Mouse (Mus musculus): ENCODE results near the gene Trim72.

Gene Trim72

GRCm38 (mm10) chr7:128003688-128004087 is at the start of gene Trim72:
Gene Trim72 (plus strand): TSS chr7:128003949.
- no peak for DNase-seq

GRCm38 (mm10) chr7:127959364-127959763 is 44.4 kb upstream of the Trim72 start:
- no peak for DNase-seq

- no peak for DNase-seq
Measured at GRCm38 (mm10) chr7:127966371-127966918, 37.3 kb upstream of the Trim72 start.

DNA sequence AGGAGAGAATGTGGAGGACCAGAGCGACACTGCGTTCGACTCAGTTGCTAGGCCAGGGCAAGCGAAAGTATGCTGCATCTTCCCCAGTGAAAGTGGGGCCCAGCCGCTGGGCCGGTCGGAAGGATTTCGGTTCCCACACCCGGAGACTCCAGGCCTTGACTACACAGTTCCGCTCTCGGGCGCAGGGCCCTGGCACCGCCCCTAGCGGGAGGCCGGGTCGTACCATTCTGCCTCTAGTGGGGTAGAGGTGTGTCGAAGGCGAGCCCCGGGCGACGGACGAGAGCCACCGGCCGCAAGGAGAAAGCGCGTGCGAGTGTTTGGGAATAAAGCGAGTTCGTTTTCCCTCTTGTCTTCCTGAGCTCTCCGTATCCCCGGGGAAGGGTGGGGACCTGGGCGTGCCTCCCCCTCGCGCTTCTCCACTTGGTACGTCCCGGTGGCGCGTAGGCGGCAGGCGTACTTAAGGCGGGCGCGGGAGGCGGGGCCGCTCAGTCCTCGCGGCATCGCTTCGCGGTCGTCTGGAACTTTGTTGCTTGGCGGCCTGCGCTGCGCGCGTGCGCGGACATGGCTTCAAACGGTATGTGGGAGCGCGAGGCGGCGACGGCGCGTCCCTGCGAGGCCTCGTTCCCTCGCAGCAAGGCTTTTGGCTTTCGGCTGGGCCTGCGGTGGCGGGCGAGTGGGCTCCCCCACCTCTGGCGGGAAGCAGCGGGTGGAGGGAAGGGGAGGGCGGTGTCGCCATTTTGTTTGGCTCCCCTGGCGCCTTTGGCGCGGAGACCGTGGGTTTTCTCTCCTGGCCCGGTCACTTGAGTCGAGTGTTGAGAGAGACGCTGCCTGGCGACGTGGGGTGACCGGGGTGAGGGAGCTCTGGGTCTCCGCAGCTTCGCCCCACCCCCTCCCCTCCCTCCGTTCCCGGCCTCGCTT is 36.5 kb upstream of the Trim72 start, which contains the start of gene Fus:
Gene Fus (plus strand): TSS at position 454 of the 918 bp plus-strand sequence.
- peak; percentile 96 for DNase-seq

DNA sequence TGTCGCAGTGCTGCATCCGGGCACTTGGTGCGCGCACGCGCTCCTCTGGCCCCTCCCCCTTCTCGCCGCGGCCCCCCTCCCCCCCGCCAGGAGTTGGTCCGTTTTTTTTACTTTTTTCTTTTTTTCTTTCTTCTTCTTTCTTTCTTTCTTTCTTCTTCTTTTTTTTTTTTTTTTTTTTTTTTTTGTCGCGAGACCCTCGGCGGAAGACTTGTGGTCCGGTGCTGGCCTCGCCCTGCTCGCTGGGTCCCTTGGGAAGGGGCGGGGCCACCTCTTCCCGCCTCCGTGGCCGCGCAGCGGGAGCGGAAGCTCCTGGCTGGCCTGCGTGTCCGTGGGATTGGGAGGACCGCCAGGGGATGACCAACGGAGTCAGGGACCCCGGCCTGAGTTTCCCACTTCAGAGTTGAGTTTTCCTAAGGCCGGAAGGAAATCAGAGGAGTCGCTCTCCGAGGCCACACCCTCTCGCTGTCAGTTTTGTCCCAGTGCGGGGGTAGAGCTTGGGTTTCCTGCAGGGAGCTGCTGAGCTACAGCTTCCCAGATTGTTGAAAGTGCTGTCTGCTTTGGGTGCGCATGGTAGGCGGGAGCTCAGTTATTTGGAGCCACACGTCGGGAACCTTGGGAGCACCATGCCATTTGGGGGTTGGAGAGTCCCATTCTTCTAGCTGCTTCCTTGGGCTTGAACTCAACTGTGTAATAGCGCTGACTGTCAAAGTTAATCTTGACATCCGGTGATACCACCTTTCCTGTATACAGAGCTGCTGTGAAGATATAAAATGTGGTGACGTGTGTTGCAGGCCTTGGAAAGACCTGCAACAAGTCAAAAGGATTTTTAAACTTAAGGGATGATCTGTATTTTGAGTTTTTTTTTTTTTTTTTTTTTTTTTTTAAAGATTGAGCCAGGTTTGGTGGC is 35.6 kb upstream of the Trim72 start:
- peak; percentile 89 for DNase-seq

DNA sequence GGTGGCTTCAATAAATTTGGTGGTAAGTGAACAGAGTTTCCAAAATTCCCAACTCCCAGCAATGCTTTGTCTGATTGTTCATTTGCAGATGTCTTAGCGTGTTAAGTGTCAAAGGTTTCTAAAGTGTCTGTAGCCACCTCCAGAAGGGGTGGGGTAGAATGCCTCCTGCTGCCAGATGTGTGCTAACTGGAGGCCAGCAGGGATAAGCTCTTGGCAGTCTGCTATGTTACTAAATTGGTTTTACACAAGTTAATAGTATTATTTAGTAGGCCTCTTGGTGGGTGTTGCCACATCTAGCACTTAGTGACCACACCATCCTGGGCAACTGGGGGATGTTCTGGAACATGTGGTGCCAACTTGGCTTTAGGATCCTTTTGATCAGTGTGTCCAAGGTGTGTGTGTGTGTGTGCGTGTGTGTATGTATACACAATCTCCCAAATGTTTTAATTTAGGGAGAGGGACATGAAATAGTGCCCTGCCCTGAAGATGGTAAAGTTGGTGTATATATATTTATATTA is 29.3 kb upstream of the Trim72 start:
- no peak for DNase-seq

DNA sequence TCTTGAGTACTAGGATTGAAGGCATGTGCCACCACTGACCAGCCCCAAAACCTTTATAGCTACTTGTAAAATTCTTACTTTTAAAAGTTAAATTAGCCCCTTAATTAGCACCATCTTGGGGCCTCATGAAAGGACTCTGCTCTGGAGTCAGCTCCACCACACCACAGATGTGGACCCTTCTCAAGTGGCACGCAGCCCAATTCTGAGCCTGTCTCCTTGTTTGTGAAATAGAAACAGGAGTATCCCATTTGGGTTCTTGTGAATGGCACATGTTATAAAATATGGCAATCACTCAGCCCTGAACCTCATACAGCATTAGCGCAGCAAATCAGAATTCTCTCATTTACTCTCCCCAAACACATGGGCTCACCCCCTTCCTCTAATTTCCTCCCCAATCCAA is 24.9 kb upstream of the Trim72 start:
- DNase-seq: no peak

DNA sequence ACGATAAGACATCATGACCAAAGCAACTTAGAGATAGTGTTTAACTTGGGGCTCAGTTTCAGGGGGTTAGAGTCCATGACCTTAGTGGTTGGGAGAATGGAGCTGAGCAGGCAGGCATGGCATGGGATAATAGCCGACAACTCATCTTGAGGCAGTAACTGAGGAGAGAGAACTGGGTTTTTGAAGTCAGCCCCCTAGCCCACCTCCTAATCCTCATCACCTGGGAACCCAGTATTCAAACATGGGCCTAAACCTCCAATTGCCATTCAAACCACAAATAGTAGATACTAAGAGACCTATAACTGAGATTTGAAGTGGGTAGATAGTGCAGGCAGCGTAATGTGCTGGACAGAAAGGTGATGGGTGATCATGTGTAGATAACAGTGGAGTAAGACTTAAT is 23.1 kb upstream of the Trim72 start:
- DNase-seq: no peak

GRCm38 (mm10) chr7:127988904-127989303 is 14.8 kb upstream of the Trim72 start:
- DNase-seq: no peak

DNA sequence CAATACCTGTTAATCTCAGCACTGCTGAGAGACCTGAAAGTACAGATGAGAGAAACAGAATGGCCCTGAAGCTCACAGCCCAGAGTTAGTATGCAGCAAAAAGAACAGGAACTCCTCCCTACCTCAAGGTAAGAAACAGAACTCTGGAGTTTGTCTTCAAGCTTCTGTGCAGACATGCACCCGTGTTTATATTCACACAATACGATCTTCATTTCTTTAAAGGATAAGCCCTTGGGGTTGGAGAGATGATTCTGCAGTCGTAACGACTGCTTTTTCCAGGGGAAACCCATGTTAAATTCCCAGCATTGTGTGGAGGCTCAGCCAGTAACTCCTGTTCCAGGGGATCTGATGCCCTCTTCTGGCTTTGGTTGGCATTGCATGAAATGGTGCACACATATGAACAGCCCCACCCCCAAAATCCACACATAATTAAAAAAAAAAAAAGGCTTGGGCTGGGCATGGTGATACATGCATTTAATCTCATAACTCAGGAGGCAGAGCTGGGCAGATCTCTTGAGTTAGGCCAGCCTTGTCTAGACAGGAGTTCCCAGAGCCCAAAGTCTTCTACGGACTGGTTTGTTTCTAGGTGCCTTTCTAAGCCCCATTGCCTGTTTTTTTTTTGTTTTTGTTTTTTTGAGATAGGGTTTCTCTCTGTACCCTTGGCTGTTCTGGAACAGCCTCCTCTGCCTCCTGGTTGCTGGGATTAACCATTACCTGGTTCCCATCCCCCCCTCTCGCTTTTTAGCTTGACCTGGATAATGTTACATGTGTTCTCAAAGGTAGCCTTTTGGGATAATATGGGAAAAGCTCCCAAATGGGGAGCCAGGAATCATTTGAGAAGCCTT is 11.9 kb upstream of the Trim72 start:
- peak; percentile 79 for DNase-seq

DNA sequence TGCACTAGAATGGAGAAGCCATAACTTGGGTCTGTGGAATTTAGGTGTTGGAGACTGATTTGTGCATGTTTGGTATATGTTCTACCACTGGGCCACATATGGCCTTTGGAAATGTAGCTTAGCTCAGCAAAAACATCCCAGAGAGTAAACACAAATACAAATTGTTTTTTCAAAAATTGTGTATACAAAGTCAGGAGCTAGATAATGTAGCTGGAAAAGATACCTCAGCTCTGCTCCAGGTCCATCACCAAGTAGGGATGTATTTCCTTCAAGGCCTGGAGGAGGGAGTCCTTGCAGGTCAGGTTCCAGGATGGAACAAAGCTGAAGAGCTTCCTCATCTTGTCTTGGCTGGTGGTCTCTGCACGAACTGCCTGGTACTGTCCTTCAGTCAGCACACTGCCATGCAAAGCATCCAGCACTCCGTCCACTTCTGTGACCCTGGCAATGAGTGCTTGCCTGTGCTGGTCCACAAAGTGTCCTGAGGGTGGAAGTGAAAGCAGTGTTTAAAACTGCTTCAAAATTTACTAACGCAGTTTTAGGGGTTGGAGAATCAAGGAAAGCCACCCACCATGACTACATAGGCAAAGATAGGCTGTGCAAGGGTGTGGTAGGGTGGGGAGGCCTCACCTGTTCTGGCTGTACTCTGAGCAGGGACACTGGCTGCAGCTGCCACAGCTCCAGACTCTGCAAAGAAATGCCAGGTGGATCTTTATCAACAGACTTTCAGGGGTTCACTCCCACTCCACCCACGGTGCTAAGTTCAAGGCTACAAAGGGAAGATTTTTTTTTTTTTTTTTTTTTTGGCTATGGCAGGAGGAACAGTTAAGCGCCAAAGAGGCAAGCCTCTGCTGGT is 11.0 kb upstream of the Trim72 start:
- DNase-seq: no peak

DNA sequence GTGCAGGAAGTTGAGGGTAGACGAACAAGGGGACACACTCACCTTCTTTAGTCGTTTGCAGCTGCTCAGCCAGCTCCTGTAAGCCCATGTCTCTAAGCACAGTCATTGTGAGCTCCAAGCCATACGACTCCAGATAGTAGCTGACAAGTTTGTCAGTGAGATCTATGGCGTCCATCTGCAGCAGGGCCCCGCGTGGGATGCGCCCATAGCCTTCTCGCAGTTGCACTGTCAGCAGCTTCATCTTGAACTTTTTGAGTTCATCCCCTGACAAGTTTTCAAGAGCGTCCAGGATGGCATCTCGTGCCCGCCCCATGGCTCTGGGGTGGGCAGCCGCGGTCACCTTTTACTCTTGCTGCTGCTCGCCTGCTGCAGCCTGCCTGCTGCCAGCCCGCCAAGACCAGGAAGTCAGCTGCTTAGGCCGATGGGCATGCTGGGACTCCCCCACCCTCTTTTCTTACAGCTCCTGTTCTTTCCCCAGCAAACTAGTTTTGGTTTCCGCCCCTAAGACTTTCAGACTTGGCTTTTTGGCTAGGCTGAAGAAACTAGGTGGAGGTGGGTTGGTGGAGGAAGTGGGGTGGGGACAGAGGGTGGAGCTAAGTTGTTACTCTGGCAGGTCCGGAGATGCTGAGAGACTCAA is 10.3 kb upstream of the Trim72 start, which contains the start of gene Pycard:
Gene Pycard (minus strand): TSS at position 527 of the 637 bp plus-strand sequence.
- DNase-seq: peak; percentile 40

DNA sequence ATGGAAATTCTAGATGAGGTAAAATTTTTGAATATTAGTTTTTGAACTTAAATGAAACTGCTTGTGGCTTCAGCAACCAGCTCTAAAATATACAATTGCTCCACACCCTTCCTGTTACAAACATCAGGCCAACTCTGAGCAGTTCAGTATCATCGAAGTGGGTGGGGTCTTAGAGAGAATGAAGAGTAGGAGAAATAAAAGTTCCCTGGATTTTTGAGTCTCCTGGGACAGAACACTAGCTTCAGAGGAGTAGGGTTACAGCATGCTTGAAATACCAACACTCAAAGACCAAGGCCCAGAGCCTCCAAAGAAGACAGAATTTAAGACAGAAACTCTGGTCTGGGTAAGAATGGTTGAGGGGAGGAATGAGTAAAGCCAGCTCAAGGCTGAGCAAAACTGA is 4.3 kb upstream of the Trim72 start:
- DNase-seq: no peak

DNA sequence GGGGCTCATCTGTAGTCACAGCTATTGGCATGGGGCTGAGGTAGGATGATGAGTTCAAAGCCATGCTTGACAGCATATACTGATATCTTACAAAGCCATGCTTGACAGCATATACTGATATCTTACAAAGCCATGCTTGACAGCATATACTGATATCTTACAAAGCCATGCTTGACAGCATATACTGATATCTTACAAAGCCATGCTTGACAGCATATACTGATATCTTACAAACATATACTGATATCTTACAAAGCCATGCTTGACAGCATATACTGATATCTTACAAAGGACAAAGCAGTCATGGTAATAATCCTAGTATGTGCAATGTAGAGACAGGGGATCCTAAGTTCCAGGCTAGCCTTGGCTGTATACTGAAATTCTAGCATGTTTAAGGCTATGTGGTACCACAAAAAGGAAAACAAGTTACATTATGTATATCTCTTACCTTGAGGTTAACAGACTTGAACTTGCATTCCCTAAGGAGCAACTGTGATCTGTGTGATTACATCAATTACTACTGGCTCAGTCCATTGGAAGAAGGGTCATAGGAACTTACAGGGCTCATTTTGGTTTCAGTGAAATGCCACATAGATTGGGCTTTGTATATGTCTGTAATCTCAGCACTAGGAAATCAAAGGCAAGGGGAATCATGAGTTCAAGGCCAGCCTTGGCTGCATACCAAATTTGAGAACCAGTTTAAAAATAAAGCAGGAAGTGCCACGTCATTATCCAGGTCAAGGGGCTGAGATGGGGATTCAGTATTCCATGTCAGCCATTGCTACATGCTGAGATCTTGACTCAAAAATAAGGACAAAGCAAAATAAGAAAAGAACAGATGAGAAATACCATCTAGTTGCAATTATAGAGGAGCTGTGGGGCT is 3.4 kb upstream of the Trim72 start:
- no peak for DNase-seq

DNA sequence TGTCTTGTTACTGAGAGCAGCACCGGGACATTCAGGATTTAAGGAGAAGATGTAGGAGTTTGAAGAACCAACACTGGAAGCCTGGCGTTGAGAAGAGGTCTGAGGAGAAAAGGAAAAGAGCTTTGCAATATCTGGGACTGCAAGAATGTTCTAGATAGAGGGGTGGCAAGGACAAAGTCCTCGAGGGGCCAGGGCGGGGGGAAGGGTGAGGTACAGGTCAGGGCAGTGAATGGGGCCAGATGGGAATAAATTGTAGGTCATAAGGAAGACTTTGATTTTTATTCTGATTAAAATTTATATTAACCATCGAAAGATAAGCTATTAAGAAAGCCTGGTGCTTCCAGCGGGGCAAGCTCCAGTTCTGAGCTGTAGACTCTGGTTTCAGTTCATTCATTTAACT is 651 bp upstream of the Trim72 start:
- DNase-seq: no peak

DNA sequence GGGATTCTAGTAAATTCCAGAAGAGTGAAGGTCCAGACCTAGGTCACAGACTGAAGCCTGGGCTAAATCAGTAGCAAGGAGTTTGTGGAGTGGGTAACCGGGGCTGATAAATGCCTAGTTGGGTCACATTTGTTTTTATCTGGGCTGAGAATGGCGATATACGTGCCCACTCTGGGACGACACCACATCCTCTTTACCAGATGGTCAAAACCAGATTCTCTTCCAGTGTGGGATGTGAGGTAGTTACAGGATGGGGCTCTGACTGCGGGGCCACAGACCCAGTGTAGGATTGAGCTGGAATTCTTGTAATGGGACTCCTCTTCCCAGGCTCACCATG is 369 bp downstream of the Trim72 start:
- DNase-seq: no peak

GRCm38 (mm10) chr7:128004487-128005362 is 976 bp downstream of the Trim72 start:
- DNase-seq: peak; percentile 11

DNA sequence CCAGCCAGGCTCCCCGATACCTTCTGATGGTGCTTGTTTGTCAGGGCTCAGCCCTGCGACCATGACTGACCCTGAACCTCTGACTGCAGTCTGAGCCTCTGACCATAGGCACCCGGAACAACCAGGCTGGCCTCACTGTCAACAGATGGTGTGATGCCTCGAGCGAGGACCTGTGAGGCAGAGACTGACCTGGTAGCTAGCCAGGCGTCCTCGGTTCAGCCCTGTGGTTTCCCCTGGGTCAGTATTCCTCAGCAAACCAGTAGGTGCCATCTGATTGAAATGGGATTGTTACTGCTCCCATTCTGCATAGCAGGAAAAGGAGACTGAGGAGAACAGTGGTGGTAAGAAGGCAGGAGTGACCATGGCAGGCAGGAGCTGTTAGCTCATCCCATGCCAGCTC is 2.4 kb downstream of the Trim72 start:
- no peak for DNase-seq

Measured in retina, postnatal 1 day (tissue).